Mouse (Mus musculus): ENCODE data around the gene Strn.
A peak's percentile ranks its signal among the peaks of the same experiment; 100 is the strongest.

The Strn gene

DNA sequence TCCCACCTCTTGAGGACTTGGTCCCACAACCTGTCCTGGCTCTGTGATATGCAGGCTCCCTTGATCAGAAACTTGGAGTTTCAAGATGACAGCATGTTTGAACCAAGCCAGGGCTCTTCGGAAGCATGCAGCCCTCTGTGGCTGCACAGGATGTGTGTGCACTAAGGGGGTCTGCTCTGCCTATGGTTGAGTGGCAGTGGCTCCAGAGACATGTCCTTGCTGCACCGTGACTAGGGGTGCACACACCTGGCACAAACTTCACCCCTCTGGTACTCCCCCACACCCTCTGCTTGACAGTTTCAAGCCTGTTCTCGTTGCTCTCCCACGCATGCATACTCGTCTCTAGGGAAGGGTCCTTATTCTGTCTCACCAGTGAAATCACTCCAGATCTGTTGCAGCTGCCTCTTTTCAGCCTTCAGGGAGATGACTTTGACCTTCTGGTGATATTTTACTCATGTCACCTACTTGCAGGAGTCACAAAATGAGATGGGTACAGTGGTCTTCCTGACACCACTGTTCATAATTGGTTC is 118.8 kb downstream of the Strn start:
- DNase-seq (ENCODE audit: low read depth, low spot score) = no peak
- H3K27me3 ChIP-seq (ENCODE audit: control insufficient read depth, insufficient read depth, low read length, poor library complexity, severe bottlenecking) = no peaks in the 10 kb centered on the region
- no peaks in the 10 kb centered on the region for H3K36me3 ChIP-seq (ENCODE audit: control insufficient read depth, insufficient read depth, low read length, poor library complexity, severe bottlenecking)

- Histone ChIP-seq H3K36me3 (ENCODE audit: control insufficient read depth, insufficient read depth, low read length, poor library complexity, severe bottlenecking) (no peaks in the 10 kb centered on the region), H3K27me3 (ENCODE audit: control insufficient read depth, insufficient read depth, low read length, poor library complexity, severe bottlenecking) (no peaks in the 10 kb centered on the region)
- no peak for DNase-seq (ENCODE audit: low read depth, low spot score)
Measured at GRCm38 (mm10) chr17:78615096-78615495, 121.9 kb downstream of the Strn start.

DNA sequence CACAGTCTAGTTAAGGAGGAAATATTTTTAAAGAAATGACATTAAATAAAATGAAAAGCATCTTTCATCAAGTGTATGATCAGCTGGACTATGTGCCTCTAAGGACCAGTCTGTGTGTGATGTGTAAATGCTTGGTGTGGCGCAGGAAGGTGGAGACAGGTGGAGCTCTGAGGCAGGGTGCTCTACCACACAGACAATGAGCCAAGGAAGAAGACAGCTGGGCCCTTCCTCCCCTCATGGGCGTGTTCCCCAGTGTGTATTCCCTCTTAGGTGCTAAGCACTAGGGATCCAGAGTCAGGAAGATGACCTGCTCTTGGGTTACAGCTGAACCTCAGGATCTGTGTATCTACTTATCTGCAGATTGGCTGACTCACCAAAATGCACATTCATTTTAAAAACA is 122.5 kb downstream of the Strn start:
- Histone ChIP-seq H3K27me3 (ENCODE audit: control insufficient read depth, insufficient read depth, low read length, poor library complexity, severe bottlenecking) (no peaks in the 10 kb centered on the region), H3K36me3 (ENCODE audit: control insufficient read depth, insufficient read depth, low read length, poor library complexity, severe bottlenecking) (no peaks in the 10 kb centered on the region)
- DNase-seq (ENCODE audit: low read depth, low spot score) = no peak

GRCm38 (mm10) chr17:78611117-78611516 is 125.9 kb downstream of the Strn start:
- no peaks in the 10 kb centered on the region for H3K27me3 ChIP-seq (ENCODE audit: control insufficient read depth, insufficient read depth, low read length, poor library complexity, severe bottlenecking)
- no peaks in the 10 kb centered on the region for H3K36me3 ChIP-seq (ENCODE audit: control insufficient read depth, insufficient read depth, low read length, poor library complexity, severe bottlenecking)
- no peak for DNase-seq (ENCODE audit: low read depth, low spot score)

- Histone ChIP-seq H3K27me3 (ENCODE audit: control insufficient read depth, insufficient read depth, low read length, poor library complexity, severe bottlenecking) (no peaks in the 10 kb centered on the region), H3K36me3 (ENCODE audit: control insufficient read depth, insufficient read depth, low read length, poor library complexity, severe bottlenecking) (no peaks in the 10 kb centered on the region)
Measured at GRCm38 (mm10) chr17:78609191-78609855, 127.7 kb downstream of the Strn start.

DNA sequence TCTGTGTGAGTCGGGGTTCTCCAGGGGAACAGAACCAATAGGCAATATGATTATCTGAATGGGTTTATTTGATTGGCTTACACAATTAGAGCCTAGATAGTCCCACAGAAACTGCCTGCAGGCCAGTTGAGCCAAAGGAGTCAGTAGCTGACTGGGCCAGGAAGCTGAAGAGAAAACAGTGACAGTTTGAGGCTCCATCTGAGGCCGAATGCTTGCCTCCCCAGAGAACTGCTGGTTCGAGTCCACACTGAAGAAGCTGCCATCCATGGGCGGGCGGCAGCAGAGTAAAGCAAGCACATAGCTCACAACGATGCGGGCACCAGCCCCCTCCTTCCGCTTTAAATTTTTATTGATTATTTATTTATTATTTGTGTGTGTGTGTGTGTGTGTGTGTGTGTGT is 128.3 kb downstream of the Strn start:
- no peak for DNase-seq (ENCODE audit: low read depth, low spot score)
- no peaks in the 10 kb centered on the region for H3K36me3 ChIP-seq (ENCODE audit: control insufficient read depth, insufficient read depth, low read length, poor library complexity, severe bottlenecking)
- H3K27me3 ChIP-seq (ENCODE audit: control insufficient read depth, insufficient read depth, low read length, poor library complexity, severe bottlenecking) = no peaks in the 10 kb centered on the region

More at GRCm38 (mm10) chr17:78609191-78609855, 127.7 kb downstream of the Strn start:
- no peak for DNase-seq (ENCODE audit: low read depth, low spot score)

DNA sequence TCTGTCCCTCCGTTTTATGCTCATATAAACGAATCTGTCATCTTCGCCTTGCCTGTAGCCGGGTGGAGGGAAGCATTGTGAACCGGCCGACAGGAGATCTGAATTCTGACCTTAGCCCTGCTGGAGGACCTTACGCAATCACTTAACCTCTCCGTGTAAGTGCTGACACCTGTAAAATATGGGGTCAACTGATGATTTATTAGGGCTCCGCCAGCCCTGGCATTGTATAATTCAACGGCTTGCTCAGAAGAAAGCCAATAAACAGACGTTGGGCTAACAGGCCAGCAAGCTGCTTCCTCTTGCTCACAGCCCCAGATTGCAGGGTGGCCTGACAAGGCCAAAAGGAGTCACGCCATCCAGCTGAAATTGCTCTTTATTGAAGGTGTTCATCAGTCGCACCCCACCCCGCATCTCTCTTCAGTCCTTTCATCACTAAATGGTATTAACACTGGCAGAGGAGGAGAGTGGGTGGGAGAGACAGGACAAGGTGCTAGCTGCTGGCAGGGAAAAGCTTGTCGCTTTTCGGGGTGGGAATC is 128.8 kb downstream of the Strn start:
- H3K36me3 ChIP-seq (ENCODE audit: control insufficient read depth, insufficient read depth, low read length, poor library complexity, severe bottlenecking) = no peaks in the 10 kb centered on the region
- no peaks in the 10 kb centered on the region for H3K27me3 ChIP-seq (ENCODE audit: control insufficient read depth, insufficient read depth, low read length, poor library complexity, severe bottlenecking)
- DNase-seq (ENCODE audit: low read depth, low spot score) = no peak

DNA sequence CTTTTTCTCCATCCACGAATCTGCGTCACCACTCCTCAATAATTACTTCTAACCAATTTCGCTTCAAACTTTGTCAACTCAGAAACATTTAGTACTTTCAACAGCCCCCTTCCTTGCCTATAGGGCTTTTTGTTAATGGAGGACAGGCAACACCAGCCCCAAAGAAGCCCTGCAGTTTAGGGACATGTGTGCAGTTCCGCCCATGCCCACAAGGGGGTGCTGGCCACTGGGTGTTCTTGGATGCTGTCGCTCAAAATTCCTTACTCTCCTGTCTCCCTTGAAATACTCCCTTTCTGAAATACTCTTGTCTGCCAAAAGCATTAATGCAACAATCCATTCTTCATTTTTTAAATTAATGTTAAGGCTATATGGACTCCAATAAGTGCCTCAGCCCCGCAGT is 132.6 kb downstream of the Strn start:
- Histone ChIP-seq H3K27me3 (ENCODE audit: control insufficient read depth, insufficient read depth, low read length, poor library complexity, severe bottlenecking) (no peaks in the 10 kb centered on the region), H3K36me3 (ENCODE audit: control insufficient read depth, insufficient read depth, low read length, poor library complexity, severe bottlenecking) (no peaks in the 10 kb centered on the region)
- DNase-seq (ENCODE audit: low read depth, low spot score) = peak; percentile 62

GRCm38 (mm10) chr17:78603872-78604271 is 133.1 kb downstream of the Strn start:
- no peaks in the 10 kb centered on the region for H3K36me3 ChIP-seq (ENCODE audit: control insufficient read depth, insufficient read depth, low read length, poor library complexity, severe bottlenecking)
- peak; percentile 71 for DNase-seq (ENCODE audit: low read depth, low spot score)

DNA sequence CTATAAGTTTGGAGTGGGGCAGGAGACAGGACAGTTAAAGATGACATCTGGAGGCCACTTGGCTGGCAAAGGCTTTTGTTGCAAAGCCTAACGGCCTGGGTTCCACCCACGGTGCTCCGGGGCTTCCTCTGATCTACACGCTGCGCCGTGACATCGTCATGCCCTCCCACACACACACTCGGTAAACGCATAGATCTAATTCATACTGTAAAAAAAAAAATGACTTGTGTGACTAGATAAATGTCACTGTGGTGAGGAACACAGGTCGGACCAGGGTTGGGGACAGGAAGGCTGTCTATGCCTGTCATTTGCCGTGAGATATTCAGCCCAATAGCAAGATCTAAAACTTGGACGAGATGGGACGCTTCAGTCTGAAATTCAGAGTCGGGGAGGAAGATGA is 134.7 kb downstream of the Strn start:
- Histone ChIP-seq H3K36me3 (ENCODE audit: control insufficient read depth, insufficient read depth, low read length, poor library complexity, severe bottlenecking) (no peaks in the 10 kb centered on the region), H3K27me3 (ENCODE audit: control insufficient read depth, insufficient read depth, low read length, poor library complexity, severe bottlenecking) (no peaks in the 10 kb centered on the region)
- no peak for DNase-seq (ENCODE audit: low read depth, low spot score)

More at GRCm38 (mm10) chr17:78603872-78604271, 133.1 kb downstream of the Strn start:
- H3K27me3 ChIP-seq (ENCODE audit: control insufficient read depth, insufficient read depth, low read length, poor library complexity, severe bottlenecking) = no peaks in the 10 kb centered on the region

GRCm38 (mm10) chr17:78601601-78602000 is 135.4 kb downstream of the Strn start:
- no peak for DNase-seq (ENCODE audit: low read depth, low spot score)
- Histone ChIP-seq H3K36me3 (ENCODE audit: control insufficient read depth, insufficient read depth, low read length, poor library complexity, severe bottlenecking) (no peaks in the 10 kb centered on the region), H3K27me3 (ENCODE audit: control insufficient read depth, insufficient read depth, low read length, poor library complexity, severe bottlenecking) (no peaks in the 10 kb centered on the region)

GRCm38 (mm10) chr17:78601042-78601441 is 136.0 kb downstream of the Strn start:
- Histone ChIP-seq H3K36me3 (ENCODE audit: control insufficient read depth, insufficient read depth, low read length, poor library complexity, severe bottlenecking) (no peaks in the 10 kb centered on the region), H3K27me3 (ENCODE audit: control insufficient read depth, insufficient read depth, low read length, poor library complexity, severe bottlenecking) (no peaks in the 10 kb centered on the region)
- DNase-seq (ENCODE audit: low read depth, low spot score) = no peak

Data from splenic B cell, adult 2 months (primary cell).